In the genomic region with DNA sequence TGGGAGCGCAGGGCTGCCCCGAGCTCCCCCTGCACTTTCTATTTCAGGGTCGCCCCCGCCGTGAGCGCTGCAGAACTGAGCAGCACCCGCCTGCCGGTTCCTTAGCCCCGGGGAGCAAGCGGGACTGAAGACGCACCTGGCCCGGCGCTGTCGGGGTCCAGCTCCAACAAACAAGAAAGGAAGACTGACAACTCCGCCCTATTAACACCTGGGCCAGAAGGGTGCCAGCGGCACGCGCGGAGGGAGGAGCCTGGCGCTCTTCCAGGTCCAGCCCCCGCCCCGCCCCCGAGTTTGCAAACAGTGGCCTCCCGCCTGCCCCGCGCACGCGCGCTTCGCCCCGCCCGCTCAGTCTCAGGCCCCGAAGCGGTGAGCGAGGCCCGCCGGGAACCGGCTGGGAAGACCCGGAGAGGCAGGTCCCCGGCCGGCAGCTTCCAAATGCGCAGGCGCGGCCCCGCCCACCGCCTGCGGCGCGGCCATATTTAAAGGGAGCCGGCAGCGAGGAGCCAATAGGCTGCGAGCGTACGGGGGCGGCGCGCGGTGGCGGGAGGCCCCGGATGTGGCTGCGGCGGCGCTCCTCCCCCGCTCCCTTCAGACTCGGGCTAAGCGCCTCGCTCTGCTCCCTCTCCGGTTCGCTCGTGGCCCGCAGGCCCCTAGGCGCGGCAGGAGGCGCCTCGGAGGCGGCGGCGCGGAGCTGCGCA, we compare ENCODE assay signal across 8 mouse cellular contexts. TPM values are rescaled to one million over a fixed set of nuclear protein-coding genes. Genes with fewer than 3 reads are reported as not detected.
DNase-seq lines count a peak whose midpoint lies in the region; ATAC-seq and TF ChIP-seq lines count a peak whose summit lies in the region.

A gene (plus strand): TSS at position 587 of the 698 bp plus-strand sequence.

- peak; percentile 95 for DNase-seq in WW6 (ENCODE audit: low read depth, low spot score)
- peak; percentile 99 for DNase-seq in cerebellum, postnatal 4 days (ENCODE audit: low spot score in 2 of 2)
- peak; percentile 100 for DNase-seq in gastrocnemius, adult 2 months
- peak; percentile 98 for DNase-seq in hindbrain, postnatal 0 days (ENCODE audit: low spot score)
- peak; percentile 99 for DNase-seq in left cerebral cortex, adult 2 months (ENCODE audit: extremely low spot score in 1 of 2, low spot score in 2 of 2)
- DNase-seq in right cerebral cortex, adult 2 months (ENCODE audit: low spot score in 2 of 2), result peak; percentile 96 to 98
- DNase-seq in urinary bladder, postnatal 14 days (ENCODE audit: low spot score), result peak; percentile 97

- H3K27ac ChIP-seq in gastrocnemius, adult 2 months, result peak within 1 kb of the TSS; percentile 96
- H3K27ac ChIP-seq in hindbrain, postnatal 0 days, result peak within 1 kb of the TSS; percentile 95
- peak within 1 kb of the TSS; percentile 92 for H3K27ac ChIP-seq in left cerebral cortex, adult 2 months

- no peaks in the 10 kb centered on the region for H3K9me3 ChIP-seq in hindbrain, postnatal 0 days (ENCODE audit: low read length)

- WGBS in hindbrain, postnatal 0 days, result under 1% methylated on average over 58 of the region's 80 CpGs

- peaks cover 16% of the 10 kb centered on the region for H3K36me3 ChIP-seq in hindbrain, postnatal 0 days (ENCODE audit: insufficient read depth, low read length)

- peak within 1 kb of the TSS; percentile 87 for H3K9ac ChIP-seq in hindbrain, postnatal 0 days (replicated peaks; ENCODE audit: low read length)

- TF ChIP-seq CTCF in gastrocnemius, adult 2 months (IDR thresholded peaks at IDR 0.05), result no peak
- TF ChIP-seq CTCF in hindbrain, postnatal 0 days (IDR thresholded peaks at IDR 0.05; ENCODE audit: low read depth), result no peak
- no peak for TF ChIP-seq CTCF in left cerebral cortex, adult 2 months (IDR thresholded peaks at IDR 0.05)

- intact Hi-C loops in gastrocnemius, adult 2 months (cut with DNase I), result loop anchor here (1.0 to 5.0 kb wide), 2 partner anchors 48 to 93 kb away; a partner anchor contains a TSS
- intact Hi-C loops in left cerebral cortex, adult 2 months (cut with DNase I), result loop anchor here (1.0 to 5.0 kb wide), 3 partner anchors 18 to 107 kb away; a partner anchor contains a TSS

- H3K27me3 ChIP-seq in hindbrain, postnatal 0 days (ENCODE audit: insufficient read depth, low read length), result no peaks in the 10 kb centered on the region

- peaks cover 17% of the 10 kb centered on the region for H3K4me1 ChIP-seq in hindbrain, postnatal 0 days (ENCODE audit: insufficient read depth, low read length)

- H3K4me3 ChIP-seq in gastrocnemius, adult 2 months, result peak within 1 kb of the TSS; percentile 97
- peak within 1 kb of the TSS; percentile 97 for H3K4me3 ChIP-seq in hindbrain, postnatal 0 days (ENCODE audit: low read length)
- H3K4me3 ChIP-seq in left cerebral cortex, adult 2 months, result peak within 1 kb of the TSS; percentile 88

- ATAC-seq in hindbrain, postnatal 0 days, result peak; percentile 95
- peak; percentile 89 for ATAC-seq in megakaryocyte, adult 5-6 weeks (ENCODE audit: poor library complexity, severe bottlenecking)

- peak within 1 kb of the TSS; percentile 92 for H3K4me2 ChIP-seq in hindbrain, postnatal 0 days (ENCODE audit: low read depth, low read length)

RNA-seq across cellular contexts. Expression of the gene that starts here (rescaled TPM):
- total RNA-seq in gastrocnemius, adult 2 months (2021), result 10 to 100 TPM; 46.2 to 48.3 TPM
- 88.2 and 102 TPM in 2 replicates for total RNA-seq in hindbrain, postnatal 0 days (2014; rRNA removed)
- polyA plus RNA-seq in hindbrain, postnatal 0 days (2015; fragmentation: Nextera tagmentation; extraction: Ambion mirVana), result 21.0 and 21.3 TPM in 2 replicates
- total RNA-seq in left cerebral cortex, adult 2 months (2021), result 100 to 1,000 TPM; 101 to 105 TPM
- total RNA-seq in megakaryocyte, adult 5-6 weeks (2015), result 10.6 and 10.9 TPM in 2 replicates
- total RNA-seq in megakaryocyte, adult 5-6 weeks (2017), result 28.8 and 31.0 TPM in 2 replicates

Comparison
In these comparisons a context has a peak if more than half of its experiments do, and no peak if none do; other contexts are left out.
1. Peak in every context shown above with its lines: DNase-seq, ATAC-seq, H3K4me3 ChIP-seq and H3K27ac ChIP-seq.